Comparison of ENCODE assay signal across 13 mouse cellular contexts in genomic region chr5:115014570-115014969, GRCm38 (mm10). TPM values are rescaled to one million over a fixed set of nuclear protein-coding genes. Genes with fewer than 3 reads are reported as not detected.
DNase-seq lines count a peak whose midpoint lies in the region; ATAC-seq and TF ChIP-seq lines count a peak whose summit lies in the region.
"Had no signal": no experiment of that assay in that cellular context is flagged by ENCODE, and none has a peak within 500 bp of the region (broad histone marks: within the 10 kb centered on the region; RNA-seq: fewer than 3 reads in every experiment).

No protein-coding gene starts in this region.

- DNase-seq in kidney, adult 2 months, result peak; percentile 46
- peak; percentile 37 to 45 for DNase-seq in heart, adult 2 months
- DNase-seq in liver, embryonic 11.5 days (ENCODE audit: low spot score), result no peak
- no peak for DNase-seq in cerebellum, adult 11-12 months

- peaks cover 21% of the 10 kb centered on the region for H3K79me2 ChIP-seq in heart, adult 2 months (replicated peaks; ENCODE audit: control insufficient read depth, insufficient read depth, low read length)

- 17% methylated on average over 1 of the region's 1 CpGs for WGBS in kidney, adult 2 months
- WGBS in kidney, embryonic 14.5 days, result 64% methylated on average over 1 of the region's 1 CpGs
- 3% methylated on average over 1 of the region's 1 CpGs for WGBS in heart, adult 2 months
- 27% methylated on average over 1 of the region's 1 CpGs for WGBS in liver, embryonic 11.5 days
- WGBS in hindbrain, embryonic 16.5 days, result 68% methylated on average over 1 of the region's 1 CpGs

- H3K9ac ChIP-seq in kidney, embryonic 14.5 days (ENCODE audit: low read depth, low read length), result no peak overlapping the region
- no peak overlapping the region for H3K9ac ChIP-seq in heart, adult 2 months (ENCODE audit: low read depth, low read length)
- H3K9ac ChIP-seq in liver, embryonic 11.5 days (ENCODE audit: low read depth, low read length), result no peak overlapping the region
- no peak overlapping the region for H3K9ac ChIP-seq in hindbrain, embryonic 16.5 days (ENCODE audit: low read depth, low read length)

- H3K4me2 ChIP-seq in kidney, embryonic 14.5 days (replicated peaks; ENCODE audit: low read depth, low read length), result no peak overlapping the region
- no peak overlapping the region for H3K4me2 ChIP-seq in liver, embryonic 11.5 days
- no peak overlapping the region for H3K4me2 ChIP-seq in hindbrain, embryonic 16.5 days (ENCODE audit: low read length)

- no peak for TF ChIP-seq CTCF in kidney, adult 2 months (conservative IDR thresholded peaks at IDR 0.05; ENCODE audit: insufficient read depth, insufficient read length, low read depth, low read length)
- TF ChIP-seq CTCF in E14TG2a.4 (conservative IDR thresholded peaks at IDR 0.05; ENCODE audit: low read length), result no peak
- TF ChIP-seq CTCF in heart, adult 2 months (IDR thresholded peaks at IDR 0.05), result no peak

- intact Hi-C loops in heart, adult 2 months (cut with DNase I), result loop anchor here (5.0 kb wide), 2 partner anchors 33 to 48 kb away; no protein-coding TSS in a partner anchor

- H3K27me3 ChIP-seq in kidney, adult 2 months (replicated peaks; ENCODE audit: control insufficient read depth, insufficient read depth, low read length), result no peaks in the 10 kb centered on the region
- H3K27me3 ChIP-seq in kidney, embryonic 14.5 days (ENCODE audit: control insufficient read depth, insufficient read depth, low read length), result no peaks in the 10 kb centered on the region
- peaks cover 7% of the 10 kb centered on the region; the same call in 1 of the 2 replicates for H3K27me3 ChIP-seq in E14TG2a.4 (ENCODE audit: insufficient read depth, low read length)
- H3K27me3 ChIP-seq in heart, adult 2 months (ENCODE audit: control insufficient read depth, insufficient read depth, low read length), result no peaks in the 10 kb centered on the region
- H3K27me3 ChIP-seq in liver, embryonic 11.5 days (replicated peaks; ENCODE audit: control insufficient read depth, insufficient read depth, low read length), result no peaks in the 10 kb centered on the region
- no peaks in the 10 kb centered on the region for H3K27me3 ChIP-seq in hindbrain, embryonic 16.5 days (replicated peaks; ENCODE audit: control insufficient read depth, insufficient read depth, low read length)

- peaks cover 36% of the 10 kb centered on the region for H3K4me1 ChIP-seq in kidney, adult 2 months (ENCODE audit: control insufficient read depth, insufficient read depth, low read length)
- H3K4me1 ChIP-seq in kidney, embryonic 14.5 days (ENCODE audit: control insufficient read depth, insufficient read depth, low read length), result peaks cover 44% of the 10 kb centered on the region
- H3K4me1 ChIP-seq in E14TG2a.4 (replicated peaks; ENCODE audit: low read depth, low read length), result peaks cover 71% of the 10 kb centered on the region
- H3K4me1 ChIP-seq in heart, adult 2 months (ENCODE audit: control insufficient read depth, insufficient read depth, low read length), result peaks cover 22% of the 10 kb centered on the region
- peaks cover 71% of the 10 kb centered on the region for H3K4me1 ChIP-seq in liver, embryonic 11.5 days (replicated peaks; ENCODE audit: control insufficient read depth, insufficient read depth, low read length)
- peaks cover 25% of the 10 kb centered on the region for H3K4me1 ChIP-seq in hindbrain, embryonic 16.5 days (ENCODE audit: control insufficient read depth, insufficient read depth, low read depth, low read length)

- H3K27ac ChIP-seq in kidney, adult 2 months (ENCODE audit: insufficient read depth, low read depth, low read length), result no peak overlapping the region
- H3K27ac ChIP-seq in kidney, embryonic 14.5 days (ENCODE audit: low read depth, low read length), result no peak overlapping the region
- H3K27ac ChIP-seq in heart, adult 2 months, result peak overlapping the region; percentile 34
- no peak overlapping the region for H3K27ac ChIP-seq in liver, embryonic 11.5 days (ENCODE audit: low read depth, low read length)
- H3K27ac ChIP-seq in hindbrain, embryonic 16.5 days (ENCODE audit: low read depth, low read length), result no peak overlapping the region

- no peak overlapping the region for H3K4me3 ChIP-seq in kidney, adult 2 months (ENCODE audit: insufficient read depth, low read depth, low read length)
- no peak overlapping the region for H3K4me3 ChIP-seq in kidney, embryonic 14.5 days (ENCODE audit: low read length)
- 0 out of 2 replicates have a peak overlapping the region, but pooled peaks have one; percentile 17 for H3K4me3 ChIP-seq in E14TG2a.4 (replicated peaks; ENCODE audit: low read length)
- H3K4me3 ChIP-seq in heart, adult 2 months, result no peak overlapping the region
- H3K4me3 ChIP-seq in liver, embryonic 11.5 days (ENCODE audit: low read depth, low read length), result peak overlapping the region; percentile 14; the same call in 1 of the 2 replicates
- H3K4me3 ChIP-seq in hindbrain, embryonic 16.5 days (ENCODE audit: low read length), result no peak overlapping the region

- H3K36me3 ChIP-seq in kidney, adult 2 months (ENCODE audit: control insufficient read depth, insufficient read depth, low read length), result no peaks in the 10 kb centered on the region
- H3K36me3 ChIP-seq in kidney, embryonic 14.5 days (ENCODE audit: control insufficient read depth, insufficient read depth, low read length), result no peaks in the 10 kb centered on the region
- peaks cover 21% of the 10 kb centered on the region for H3K36me3 ChIP-seq in E14TG2a.4 (ENCODE audit: insufficient read depth, low read length)
- peaks cover 32% of the 10 kb centered on the region for H3K36me3 ChIP-seq in heart, adult 2 months (ENCODE audit: control insufficient read depth, insufficient read depth, low read length)
- no peaks in the 10 kb centered on the region for H3K36me3 ChIP-seq in liver, embryonic 11.5 days (ENCODE audit: control insufficient read depth, insufficient read depth, low read length)
- no peaks in the 10 kb centered on the region for H3K36me3 ChIP-seq in hindbrain, embryonic 16.5 days (ENCODE audit: control insufficient read depth, insufficient read depth, low read length)

- TF ChIP-seq POLR2A in kidney, adult 2 months (IDR thresholded peaks at IDR 0.05; ENCODE audit: low read depth, low read length), result no peak
- TF ChIP-seq POLR2A in heart, adult 2 months (IDR thresholded peaks at IDR 0.05; ENCODE audit: insufficient read depth, low read depth, low read length), result no peak

- TF ChIP-seq EP300 in heart, adult 2 months (IDR thresholded peaks at IDR 0.05; ENCODE audit: insufficient read depth, low read depth, low read length), result no peak

- no peaks in the 10 kb centered on the region for H3K9me3 ChIP-seq in kidney, embryonic 14.5 days (ENCODE audit: control insufficient read depth, low read length)
- no peaks in the 10 kb centered on the region for H3K9me3 ChIP-seq in E14TG2a.4 (ENCODE audit: low read length)
- no peaks in the 10 kb centered on the region for H3K9me3 ChIP-seq in liver, embryonic 11.5 days (ENCODE audit: control insufficient read depth, low read length)
- no peaks in the 10 kb centered on the region for H3K9me3 ChIP-seq in hindbrain, embryonic 16.5 days (ENCODE audit: control insufficient read depth, low read length)

- no peak for ATAC-seq in kidney, embryonic 14.5 days (ENCODE audit: low FRiP score, low TSS enrichment)
- no peak for ATAC-seq in liver, embryonic 11.5 days (replicated peaks; ENCODE audit: low FRiP score)
- no peak for ATAC-seq in hindbrain, embryonic 16.5 days
- no peak for ATAC-seq in monocyte, adult 5-6 weeks (replicated peaks; ENCODE audit: insufficient number of reproducible peaks, low FRiP score, low TSS enrichment, poor library complexity, severe bottlenecking)
- ATAC-seq: forebrain, embryonic 14.5 days had no signal

RNA-seq across cellular contexts. Expression of gene Sppl3, which starts 3.6 kb away (rescaled TPM):
- 51.5 and 57.0 TPM in 2 replicates for polyA plus RNA-seq in kidney, adult 2 months (2012; rRNA removed)
- polyA plus RNA-seq in kidney, embryonic 14.5 days (2014; fragmentation: Nextera tagmentation; extraction: Ambion mirVana), result 23.9 and 26.1 TPM in 2 replicates
- 10 to 100 TPM; 32.0 to 32.2 TPM for total RNA-seq in heart, adult 2 months (2021)
- polyA plus RNA-seq in heart, adult 2 months (2012; rRNA removed), result 40.8 and 47.9 TPM in 2 replicates
- 14.8 and 17.6 TPM in 2 replicates for polyA plus RNA-seq in liver, embryonic 11.5 days (2014; fragmentation: Nextera tagmentation; extraction: Ambion mirVana)
- polyA plus RNA-seq in hindbrain, embryonic 16.5 days (2015; fragmentation: Nextera tagmentation; extraction: Ambion mirVana), result 17.3 and 19.1 TPM in 2 replicates
- total RNA-seq in monocyte, adult 5-6 weeks (2017), result 29.9 to 52.1 TPM (median 44.8 TPM) in 3 replicates

RNA-seq across cellular contexts. Expression of gene Hnf1a, which starts 43.7 kb away (rescaled TPM):
- 24.2 and 29.5 TPM in 2 replicates for polyA plus RNA-seq in kidney, adult 2 months (2012; rRNA removed)
- polyA plus RNA-seq in kidney, embryonic 14.5 days (2014; fragmentation: Nextera tagmentation; extraction: Ambion mirVana), result 5.4 and 6.8 TPM in 2 replicates
- not detected for total RNA-seq in heart, adult 2 months (2021)
- not detected in 2 replicates for polyA plus RNA-seq in heart, adult 2 months (2012; rRNA removed)
- 2.7 and 4.1 TPM in 2 replicates for polyA plus RNA-seq in liver, embryonic 11.5 days (2014; fragmentation: Nextera tagmentation; extraction: Ambion mirVana)
- polyA plus RNA-seq in hindbrain, embryonic 16.5 days (2015; fragmentation: Nextera tagmentation; extraction: Ambion mirVana), result not detected in 2 replicates
- not detected in 3 replicates for total RNA-seq in monocyte, adult 5-6 weeks (2017)
- total RNA-seq: gastrocnemius, postnatal 4 days; layer of hippocampus, adult 18-20 months; left cerebral cortex, postnatal 25 days; megakaryocyte progenitor cell, adult 5-6 weeks had no signal
- polyA plus RNA-seq: forebrain, embryonic 14.5 days had no signal

Comparison
In these comparisons a context has a peak if more than half of its experiments do, and no peak if none do; other contexts are left out.
1. DNase-seq: peak in kidney, adult 2 months (single experiment) and heart, adult 2 months (2 of 2); none in liver, embryonic 11.5 days (single experiment) and cerebellum, adult 11-12 months (single experiment).
2. H3K4me3 ChIP-seq: peak in E14TG2a.4 (single experiment) and liver, embryonic 11.5 days (single experiment); none in kidney, adult 2 months (single experiment), kidney, embryonic 14.5 days (single experiment), heart, adult 2 months (single experiment) and hindbrain, embryonic 16.5 days (single experiment).